Mouse (Mus musculus) adrenal gland, adult 18-20 months (tissue): ENCODE measurements at regions not wholly inside any gene's neighbourhood (a gene's known extent, or its start where the extent isn't known, plus 50 kb on each side); places are given as distances from the start of the nearest gene placed in this dataset.

Experiments used
- DNase-seq, 2 experiments: peaks; one replicate each; pipeline ENCODE4 v3.0.0; 2021 to 2022; ENCODE audit warnings: low spot score in 2 of 2

- no peak for DNase-seq
Measured at GRCm38 (mm10) chr1:185695394-185695793, 240.7 kb downstream of the Slc30a10 start.

GRCm38 (mm10) chr1:185699758-185700157, 245.1 kb downstream of the Slc30a10 start:
- no peak for DNase-seq

GRCm38 (mm10) chr1:185726324-185726723, 271.7 kb downstream of the Slc30a10 start:
- DNase-seq: no peak

GRCm38 (mm10) chr1:185726811-185727210, 272.2 kb downstream of the Slc30a10 start:
- DNase-seq: no peak

- no peak for DNase-seq
Measured at GRCm38 (mm10) chr1:185727749-185728148, 273.1 kb downstream of the Slc30a10 start.

GRCm38 (mm10) chr1:185728406-185728805, 273.8 kb downstream of the Slc30a10 start:
- DNase-seq: no peak

GRCm38 (mm10) chr1:185731062-185731461, 276.4 kb downstream of the Slc30a10 start:
- no peak for DNase-seq

- no peak for DNase-seq
Measured at GRCm38 (mm10) chr1:185736773-185737172, 282.1 kb downstream of the Slc30a10 start.

- no peak for DNase-seq
Measured at GRCm38 (mm10) chr1:185741034-185741890, 286.6 kb downstream of the Slc30a10 start.

- no peak for DNase-seq
Measured at GRCm38 (mm10) chr1:185749251-185749650, 294.6 kb downstream of the Slc30a10 start.

GRCm38 (mm10) chr1:185754486-185755290, 300.0 kb downstream of the Slc30a10 start:
- peak; percentile 12 to 27 for DNase-seq

- no peak for DNase-seq
Measured at GRCm38 (mm10) chr1:185757376-185757775, 302.7 kb downstream of the Slc30a10 start.

GRCm38 (mm10) chr1:185774202-185774601, 319.6 kb downstream of the Slc30a10 start:
- no peak for DNase-seq

GRCm38 (mm10) chr1:185779604-185780003, 325.0 kb downstream of the Slc30a10 start:
- no peak for DNase-seq

GRCm38 (mm10) chr1:185802156-185802555, 315.0 kb downstream of the Lyplal1 start:
- DNase-seq: no peak

- DNase-seq: no peak
Measured at GRCm38 (mm10) chr1:185814901-185815300, 302.2 kb downstream of the Lyplal1 start.

GRCm38 (mm10) chr1:185819044-185819443, 298.1 kb downstream of the Lyplal1 start:
- DNase-seq: no peak

- DNase-seq: no peak
Measured at GRCm38 (mm10) chr1:185822241-185822640, 294.9 kb downstream of the Lyplal1 start.

- DNase-seq: no peak
Measured at GRCm38 (mm10) chr1:185823226-185823625, 293.9 kb downstream of the Lyplal1 start.

GRCm38 (mm10) chr1:185823956-185824355, 293.2 kb downstream of the Lyplal1 start:
- DNase-seq: no peak

GRCm38 (mm10) chr1:185827986-185828385, 289.1 kb downstream of the Lyplal1 start:
- no peak for DNase-seq

- DNase-seq: no peak
Measured at GRCm38 (mm10) chr1:185828486-185828885, 288.6 kb downstream of the Lyplal1 start.
